Mouse (Mus musculus) cerebellum, postnatal 4 days (tissue): ENCODE measurements around the gene Sp4.

Source experiments
- DNase-seq, 2 experiments: peaks; one replicate each; pipeline ENCODE4 v3.0.0; 2022; ENCODE audit warnings: low spot score in 2 of 2, mixed read lengths in 1 of 2

The Sp4 gene

DNA sequence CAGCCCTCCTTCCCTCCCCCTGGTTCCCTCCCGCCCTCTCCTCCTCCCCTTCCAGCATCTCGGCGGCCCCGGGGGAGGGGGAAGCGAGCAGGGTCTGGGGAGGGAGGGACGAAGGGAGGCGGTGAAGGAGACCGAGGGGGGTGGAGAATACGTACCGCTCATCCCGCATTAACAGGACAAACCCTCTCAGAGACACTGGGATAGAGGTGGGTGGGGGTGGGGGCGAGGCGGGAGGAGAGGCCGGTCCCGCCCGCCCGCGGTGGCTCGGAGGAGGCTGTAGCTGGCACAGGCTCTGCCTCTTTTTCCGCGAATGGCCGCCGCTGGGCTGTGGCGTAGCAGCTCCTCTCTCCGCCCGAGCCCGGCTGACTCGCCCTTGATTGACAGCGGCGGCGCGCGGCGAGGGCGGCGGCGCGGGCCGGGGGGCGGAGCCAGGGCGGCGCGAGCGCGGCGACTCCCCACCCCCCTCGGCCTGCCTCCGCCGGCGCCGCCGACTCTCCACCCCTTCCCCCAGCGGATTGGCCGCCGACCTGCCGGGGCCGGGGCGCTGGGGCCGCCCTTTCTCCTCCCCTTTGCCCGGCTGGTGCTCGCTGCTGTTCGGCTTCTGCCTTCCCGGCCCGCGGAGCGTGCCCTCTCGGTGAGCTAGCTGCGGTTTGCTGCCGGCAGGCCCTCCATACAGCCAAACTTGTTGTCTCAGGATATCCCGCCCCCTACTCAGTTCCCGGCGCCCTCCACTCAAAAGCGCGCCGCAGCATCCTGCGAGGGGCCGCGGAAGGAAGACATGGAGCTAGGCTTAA lies at the start of gene Sp4:
TSS of gene Sp4 (minus strand) at position 369 of the 794 bp plus-strand sequence.
- DNase-seq, result peak; percentile 84 to 90

DNA sequence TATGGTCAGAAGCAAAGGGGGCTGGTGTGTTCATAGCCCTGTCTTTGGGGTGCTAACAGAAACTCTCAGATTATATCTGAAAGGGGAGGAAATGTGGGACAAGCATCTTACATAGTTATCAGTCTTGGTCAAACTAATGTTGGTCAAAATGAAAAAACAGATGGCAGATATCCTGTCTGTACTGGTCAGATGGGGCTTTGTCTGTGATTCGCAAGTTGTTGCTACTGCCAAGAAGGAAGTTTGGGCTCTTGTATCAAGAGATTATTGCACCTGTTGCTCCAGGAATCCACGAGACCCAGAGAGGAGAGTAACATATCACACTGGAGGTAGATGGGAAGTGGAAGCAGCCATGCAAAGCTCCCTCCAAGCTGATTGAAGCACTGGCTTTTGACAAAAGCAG lies 37.9 kb upstream of the Sp4 start:
- DNase-seq, result no peak

DNA sequence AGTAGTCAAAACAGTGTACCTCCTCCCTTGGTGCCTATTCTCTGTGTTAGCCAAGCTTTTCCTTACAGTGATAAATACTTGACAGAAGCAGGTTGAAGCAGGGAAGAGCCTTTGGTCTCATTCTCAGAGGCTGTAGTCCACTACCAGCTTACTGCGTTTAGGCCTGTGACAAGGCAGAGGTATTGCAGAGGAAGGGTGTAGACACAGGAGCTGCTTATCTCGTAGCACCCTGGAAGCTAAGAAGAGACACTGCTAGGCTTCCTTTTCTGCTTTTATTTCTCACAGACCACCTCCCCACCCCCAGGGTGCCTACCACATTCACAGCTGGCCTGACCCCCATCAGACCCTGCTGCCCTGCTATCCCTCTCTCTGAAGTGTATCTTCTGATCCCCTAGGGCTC lies 37.0 kb upstream of the Sp4 start:
- DNase-seq, result no peak

DNA sequence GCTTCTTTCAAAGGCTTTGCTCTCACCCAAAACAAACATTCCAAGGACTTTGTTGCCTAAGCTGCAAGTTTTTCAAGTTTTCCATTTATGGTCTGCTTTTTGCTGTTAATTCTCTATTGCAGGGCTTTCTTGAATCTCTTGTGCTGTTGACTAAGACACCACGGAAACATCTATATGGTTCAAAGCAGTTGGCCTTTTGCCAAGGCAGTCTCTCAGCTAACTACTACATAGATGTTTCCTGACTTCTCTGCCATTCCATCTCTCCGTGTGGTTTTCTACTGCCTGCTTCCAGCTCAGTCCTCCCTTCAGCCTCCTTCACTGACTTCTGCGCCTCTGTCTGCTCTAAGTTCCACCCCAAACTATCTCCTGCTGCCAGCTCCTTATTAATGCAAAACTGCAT lies 36.1 kb upstream of the Sp4 start:
- no peak for DNase-seq

DNA sequence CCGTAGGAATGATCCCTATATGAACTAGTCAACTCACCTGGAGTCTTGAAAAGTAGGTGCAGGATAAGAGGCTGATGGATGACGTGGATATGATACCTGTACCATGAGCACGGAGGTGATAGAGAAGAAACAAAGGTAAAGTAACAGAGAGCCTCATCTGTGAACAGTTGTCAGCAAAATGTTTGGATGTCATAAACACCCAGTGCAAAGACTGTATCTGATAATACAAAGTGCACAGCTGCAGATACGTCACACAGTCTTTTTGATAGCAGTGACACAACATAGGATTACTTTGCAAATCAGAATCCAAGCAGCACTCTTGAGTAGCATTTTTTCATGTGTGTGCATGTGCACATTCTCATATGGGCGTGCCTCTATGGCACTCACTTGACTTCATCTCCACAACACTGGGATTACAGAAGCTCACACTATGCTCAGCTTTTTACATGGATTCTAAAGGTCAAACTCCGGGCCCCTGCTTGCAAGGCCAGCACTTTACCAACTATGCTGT lies 27.6 kb upstream of the Sp4 start:
- no peak for DNase-seq

DNA sequence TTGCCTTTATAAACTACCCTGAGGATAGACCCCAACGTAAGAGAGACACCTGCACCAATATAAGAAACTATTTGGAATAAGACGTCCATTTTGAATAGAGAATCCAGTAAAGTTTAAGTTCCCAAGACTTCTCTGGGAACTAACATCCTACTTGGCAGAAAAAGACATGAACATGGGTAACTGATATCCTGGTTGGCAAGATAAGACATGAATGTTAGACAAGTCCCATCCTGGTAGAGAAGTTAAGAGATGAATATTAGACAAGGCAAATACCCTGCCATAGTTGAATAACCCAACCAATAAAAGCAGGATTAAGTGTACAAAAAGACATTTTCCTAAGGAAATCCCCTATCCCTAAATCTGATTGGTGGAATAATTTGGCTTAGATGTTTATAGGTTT lies 26.3 kb upstream of the Sp4 start:
- DNase-seq, result no peak

DNA sequence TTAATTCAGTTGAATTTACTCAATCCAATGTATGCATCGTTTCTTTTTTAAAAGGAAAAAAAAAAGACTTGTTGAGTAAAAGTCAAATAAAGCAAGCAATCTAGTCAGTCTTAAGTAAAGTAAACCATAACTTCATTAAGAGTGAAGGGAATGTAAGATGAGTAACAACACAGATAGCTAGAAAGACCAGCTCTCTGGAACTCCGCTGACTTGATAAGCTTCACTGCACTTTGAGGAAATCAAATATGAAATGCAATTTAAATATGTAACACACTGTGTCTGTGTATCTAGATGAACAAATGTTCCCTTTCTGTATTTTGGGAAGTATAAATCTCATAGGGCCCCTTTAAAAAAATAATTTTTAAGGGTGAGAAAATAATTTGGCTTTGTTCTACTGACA lies 24.9 kb upstream of the Sp4 start:
- no peak for DNase-seq

DNA sequence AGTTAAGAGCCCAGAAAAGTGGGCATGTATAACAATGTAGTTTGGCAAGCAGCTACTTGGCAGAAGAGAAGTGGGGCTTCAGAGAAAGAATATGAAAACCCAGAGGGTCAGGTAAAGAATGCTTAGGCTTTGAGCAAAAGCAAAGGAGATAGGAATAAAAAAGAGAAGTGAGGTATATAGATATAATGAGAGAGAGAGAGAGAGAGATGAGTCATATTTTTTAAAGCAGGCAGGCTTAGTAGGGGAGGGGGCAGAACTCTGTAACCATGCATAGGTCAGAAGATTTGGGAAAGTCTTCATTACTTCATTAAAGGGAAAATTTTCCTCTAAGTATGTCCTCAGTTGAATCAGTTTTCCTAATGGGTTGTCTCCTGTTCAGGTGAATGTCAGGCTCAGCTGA lies 18.8 kb upstream of the Sp4 start:
- no peak for DNase-seq

DNA sequence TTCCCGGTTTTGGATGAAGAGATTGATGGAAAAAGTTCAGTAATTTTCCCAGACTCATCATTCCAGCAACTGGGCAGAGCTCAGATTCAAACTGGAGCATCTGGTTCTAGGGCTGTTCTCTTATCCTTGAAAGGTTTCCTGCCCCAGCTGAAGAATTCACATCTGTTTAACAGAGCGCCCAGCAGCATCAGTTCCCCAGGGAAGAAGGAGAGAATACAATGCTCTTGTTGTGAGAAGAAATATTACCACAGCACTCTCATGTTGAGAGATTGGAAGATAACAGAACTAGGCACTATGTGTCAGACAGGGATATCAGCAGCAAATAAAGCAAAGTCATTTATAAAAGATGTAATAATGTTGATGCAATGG lies 13.2 kb upstream of the Sp4 start:
- no peak for DNase-seq

DNA sequence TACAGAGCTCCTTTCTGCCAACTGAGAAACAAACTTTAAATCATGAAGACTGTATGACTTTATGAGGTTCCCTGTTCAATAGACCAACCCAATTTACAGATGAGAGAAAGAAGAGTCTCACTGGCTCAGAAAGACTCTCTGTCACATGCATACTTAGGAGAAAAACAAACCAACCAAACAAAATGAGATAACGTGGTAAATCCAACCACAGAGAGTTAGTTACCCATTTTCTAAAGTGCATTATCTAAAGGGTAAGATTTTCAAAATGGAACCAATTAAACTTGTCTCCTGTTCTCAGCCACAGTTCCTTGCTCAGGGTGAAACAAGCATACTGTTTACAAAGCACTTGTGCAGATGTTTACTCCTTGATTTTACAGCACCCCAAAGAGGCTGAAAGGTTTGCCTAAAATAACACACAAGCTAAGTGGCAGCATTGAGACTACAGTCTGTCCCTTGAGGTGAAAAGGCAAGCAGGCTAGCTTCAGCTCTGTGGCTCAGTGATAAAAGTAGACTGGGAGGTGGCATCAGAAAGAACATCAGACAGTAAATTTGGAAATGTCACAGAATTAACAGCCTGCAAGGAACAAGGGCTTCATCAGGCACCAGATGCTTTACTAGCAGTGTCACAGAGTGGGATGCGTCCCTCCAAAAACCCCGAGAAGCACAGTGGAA lies 12.7 kb upstream of the Sp4 start:
- DNase-seq, result no peak

DNA sequence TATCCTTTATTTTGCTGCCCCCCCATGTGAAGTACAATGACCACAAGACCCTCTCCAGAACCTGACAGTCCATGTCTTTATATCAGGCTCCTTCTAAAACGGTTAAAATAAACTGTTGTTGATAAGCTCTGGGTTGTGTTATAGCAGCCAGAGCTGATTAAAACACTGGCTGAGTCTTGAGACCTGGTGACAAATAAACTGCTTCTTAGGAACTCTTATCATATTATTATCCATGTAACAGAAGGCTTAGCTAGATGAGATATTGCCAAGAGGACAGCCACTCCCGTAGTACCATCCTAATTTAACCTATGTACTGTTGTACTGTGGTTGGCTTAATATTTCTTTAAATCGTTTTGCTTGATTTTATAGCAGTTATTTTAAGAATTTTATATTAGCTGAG lies 2.3 kb upstream of the Sp4 start:
- DNase-seq, result no peak

DNA sequence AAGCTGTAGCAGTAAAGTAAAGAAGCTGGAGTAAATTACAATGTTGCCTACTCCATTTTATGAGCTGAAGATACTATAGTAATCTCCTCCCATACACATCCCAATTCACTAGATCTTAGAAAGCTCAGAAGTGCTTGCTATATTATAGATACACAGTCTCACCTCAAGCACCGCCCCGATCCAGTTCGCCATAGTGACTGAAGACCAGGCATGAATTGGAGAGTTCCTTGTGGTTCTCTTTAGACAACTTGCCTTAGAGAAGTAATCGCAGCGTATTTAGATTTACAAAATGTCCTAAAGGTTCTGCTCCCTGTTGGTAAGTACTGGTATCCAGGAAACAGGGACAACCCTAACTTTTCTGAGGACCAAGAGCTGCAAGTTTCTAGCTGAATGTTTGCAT lies 1.8 kb upstream of the Sp4 start:
- DNase-seq, result no peak

DNA sequence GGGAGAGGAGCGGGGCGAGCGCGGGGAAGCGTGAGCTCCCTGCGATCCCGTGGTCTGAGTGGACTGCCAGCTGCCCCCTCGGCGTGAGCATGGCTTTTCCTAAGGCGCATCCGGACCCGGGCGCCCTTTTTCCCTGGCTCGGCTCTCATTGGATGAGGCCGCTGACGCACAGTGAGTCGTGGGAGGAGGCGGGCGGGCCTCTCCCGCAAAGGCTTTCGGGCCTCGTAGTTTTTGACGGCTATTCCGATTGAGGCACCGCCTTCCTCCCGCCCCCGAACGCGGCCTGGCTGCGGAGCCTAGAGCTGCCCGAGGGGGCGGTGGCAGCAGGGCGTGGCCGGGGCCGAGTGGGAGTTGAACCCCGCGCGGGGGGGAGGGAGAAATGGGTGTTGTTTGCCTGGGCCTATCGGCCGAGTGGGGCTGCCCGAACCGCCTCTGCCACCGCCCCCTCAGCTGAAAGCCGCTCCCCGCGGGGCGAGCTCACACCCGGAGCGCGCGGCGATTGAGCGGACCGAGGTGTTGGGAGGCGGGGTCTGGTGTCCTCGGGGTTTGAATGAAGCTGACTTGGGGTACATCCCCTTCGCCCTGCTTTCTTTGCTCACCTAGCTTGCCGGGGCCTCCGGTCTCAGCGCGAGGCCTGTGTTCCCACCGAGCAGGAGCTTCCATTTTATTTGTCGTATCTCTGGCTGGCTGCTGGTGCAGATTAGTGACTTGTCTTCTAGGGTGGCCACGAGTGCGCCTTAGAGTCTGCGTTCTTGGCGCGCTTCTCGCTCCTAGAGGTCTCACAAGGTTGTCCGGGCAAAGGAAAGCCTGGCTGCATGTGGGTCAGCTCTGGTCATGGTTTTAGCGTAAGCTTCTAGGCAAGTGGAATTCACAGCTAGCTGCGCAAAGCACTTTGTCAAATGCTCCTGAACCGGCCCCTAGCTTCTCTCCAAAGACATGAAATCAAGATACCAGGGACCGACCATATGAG lies 911 bp upstream of the Sp4 start:
- peak; percentile 96 to 97 for DNase-seq

DNA sequence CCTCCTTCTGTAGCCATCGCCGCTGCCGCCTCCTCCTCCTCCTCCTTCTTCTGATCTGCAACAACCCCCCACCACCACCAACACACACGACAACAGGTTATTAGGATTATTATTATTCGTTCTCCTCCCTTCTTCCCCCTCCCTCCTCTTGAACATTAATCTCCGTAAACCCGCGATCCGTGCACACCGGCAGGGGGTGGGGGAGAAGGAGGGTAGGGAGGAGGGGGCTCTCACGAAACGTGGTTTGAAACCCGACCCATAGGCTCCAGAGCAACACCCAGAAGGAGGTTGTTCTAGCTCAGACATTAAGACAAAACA lies 527 bp downstream of the Sp4 start:
- no peak for DNase-seq

DNA sequence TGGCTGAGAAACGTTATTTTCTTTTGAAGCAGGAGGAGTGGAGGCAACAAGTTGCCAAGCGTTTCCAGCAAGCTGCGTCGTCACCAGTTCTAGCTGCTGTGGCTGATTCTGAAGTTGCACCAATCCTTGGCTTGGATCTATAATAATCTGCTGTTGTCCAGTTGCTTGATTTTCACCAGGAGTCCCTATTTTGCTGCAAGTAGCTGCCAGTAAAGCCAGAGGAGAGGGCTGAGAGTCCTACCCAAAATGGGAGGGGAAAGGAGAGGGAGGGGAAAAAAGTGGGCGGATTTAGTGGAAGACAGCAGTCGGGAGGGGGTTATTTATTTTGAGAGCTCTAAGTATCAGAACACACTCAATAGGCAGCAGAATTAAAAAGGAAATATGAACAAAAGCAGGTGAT lies 1.3 kb downstream of the Sp4 start:
- peak in 1 of 2 experiments; percentile 1 for DNase-seq

DNA sequence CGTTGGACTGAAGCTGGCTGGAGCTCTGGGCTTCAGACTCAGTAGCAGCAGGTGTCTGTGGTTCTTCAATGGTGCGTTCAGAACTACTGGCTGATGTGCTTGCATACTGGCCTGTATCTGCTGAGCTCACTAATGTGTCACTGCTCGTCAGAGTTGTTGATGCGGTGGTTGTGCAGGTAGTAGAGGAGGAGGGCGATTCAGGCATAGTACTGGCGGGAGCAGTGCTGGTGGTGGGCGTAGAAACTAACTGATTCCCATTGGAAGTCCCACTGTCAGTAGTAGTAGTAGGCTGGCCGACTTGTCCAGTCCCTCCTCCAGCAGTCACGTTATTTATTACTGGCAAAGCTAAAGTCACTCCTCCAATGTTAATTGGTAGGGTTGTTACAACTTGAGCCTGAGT lies 2.1 kb downstream of the Sp4 start:
- peak in 1 of 2 experiments; percentile 2 for DNase-seq

DNA sequence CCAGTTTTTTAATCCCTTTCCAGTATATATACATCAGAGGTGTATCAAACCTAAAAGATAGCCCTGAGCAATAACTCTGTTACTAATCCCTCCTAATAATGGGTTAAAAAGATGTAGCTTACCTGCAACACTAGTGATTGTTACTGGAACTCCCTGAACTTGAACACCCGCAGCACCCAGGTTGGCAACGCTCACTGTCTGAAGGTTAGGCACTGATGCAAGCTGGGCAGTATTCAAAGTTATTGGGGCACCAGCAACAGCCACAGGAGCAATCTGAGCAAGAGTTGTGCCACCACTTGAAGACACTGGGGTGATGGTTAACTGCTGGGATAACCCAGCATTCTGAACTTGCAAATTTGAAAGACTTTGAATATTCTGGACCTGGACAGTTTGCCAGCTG lies 2.7 kb downstream of the Sp4 start:
- no peak for DNase-seq

DNA sequence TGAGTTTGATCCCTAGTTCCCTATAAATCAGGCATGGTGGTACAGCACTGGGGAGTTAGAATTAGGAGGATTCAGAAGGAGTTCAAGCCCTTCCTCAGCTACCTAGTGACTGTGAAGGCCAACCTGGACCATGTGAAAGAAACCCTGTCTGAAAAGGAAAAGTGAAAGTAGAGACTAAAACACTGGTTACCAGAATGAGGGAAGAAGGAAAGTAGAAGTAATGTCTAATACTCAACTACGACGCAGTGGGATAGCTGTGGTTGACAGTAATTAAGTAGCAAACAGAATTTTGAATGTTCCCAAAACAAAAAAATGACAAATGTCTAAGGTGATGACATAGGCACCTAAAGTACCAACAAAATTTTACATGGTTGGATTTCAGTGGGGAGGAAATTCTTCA lies 5.0 kb downstream of the Sp4 start:
- no peak for DNase-seq

DNA sequence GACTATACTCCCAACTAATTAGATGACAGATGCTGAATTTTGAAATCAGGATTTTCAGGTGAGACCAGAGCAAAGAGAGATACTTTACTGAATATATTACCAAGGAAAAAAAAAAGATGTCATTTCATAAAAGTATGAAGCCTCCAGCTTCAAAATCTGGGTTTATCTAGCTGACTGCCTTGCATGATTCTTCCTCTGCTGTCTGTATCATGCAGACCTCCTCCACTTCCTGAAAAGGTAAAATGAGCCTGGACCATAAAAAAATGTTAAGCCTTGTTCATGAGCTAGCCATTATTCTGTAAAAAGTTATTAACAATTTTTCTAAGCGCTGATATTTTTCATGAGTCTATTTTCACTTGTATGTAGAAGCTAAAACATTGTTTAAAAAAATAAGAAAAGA lies 5.4 kb downstream of the Sp4 start:
- DNase-seq, result no peak

DNA sequence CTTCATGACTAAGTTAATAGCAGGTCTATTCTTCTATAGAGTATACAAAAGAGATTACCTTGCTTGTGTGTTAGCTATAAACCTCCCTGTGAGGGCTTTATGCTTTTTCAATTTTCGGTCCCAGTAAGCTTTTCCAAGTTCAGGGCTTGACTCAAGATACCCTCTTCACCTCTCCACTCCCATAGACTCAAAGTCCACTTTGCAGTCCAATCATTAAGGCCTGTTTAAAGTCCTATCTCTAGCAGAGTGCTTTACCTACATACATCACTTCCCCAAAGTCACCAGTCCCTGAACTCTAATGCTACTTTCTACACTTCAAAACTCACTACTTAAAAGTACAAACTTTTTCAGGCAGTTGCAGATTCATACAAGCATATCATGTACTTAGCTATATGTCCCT lies 12.3 kb downstream of the Sp4 start:
- no peak for DNase-seq

DNA sequence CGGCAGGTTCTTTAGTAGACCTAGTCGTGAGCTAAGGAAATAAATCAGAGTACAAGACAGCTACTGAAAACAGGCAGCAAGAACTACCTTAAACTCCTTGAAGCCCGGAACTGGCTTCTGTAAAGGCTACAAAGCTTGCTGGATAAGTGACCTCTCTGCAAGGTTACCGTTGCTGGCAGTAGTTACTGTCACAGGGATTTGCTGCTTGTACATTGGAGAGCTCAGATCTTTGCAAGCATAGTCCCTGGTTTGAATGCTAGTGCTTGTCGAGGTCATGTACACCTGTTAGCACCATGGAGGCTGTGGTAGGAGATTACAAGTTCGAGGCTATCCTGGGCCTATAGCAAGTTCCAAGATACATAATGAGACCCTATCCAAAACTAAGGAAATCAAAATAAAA lies 16.1 kb downstream of the Sp4 start:
- DNase-seq, result no peak

DNA sequence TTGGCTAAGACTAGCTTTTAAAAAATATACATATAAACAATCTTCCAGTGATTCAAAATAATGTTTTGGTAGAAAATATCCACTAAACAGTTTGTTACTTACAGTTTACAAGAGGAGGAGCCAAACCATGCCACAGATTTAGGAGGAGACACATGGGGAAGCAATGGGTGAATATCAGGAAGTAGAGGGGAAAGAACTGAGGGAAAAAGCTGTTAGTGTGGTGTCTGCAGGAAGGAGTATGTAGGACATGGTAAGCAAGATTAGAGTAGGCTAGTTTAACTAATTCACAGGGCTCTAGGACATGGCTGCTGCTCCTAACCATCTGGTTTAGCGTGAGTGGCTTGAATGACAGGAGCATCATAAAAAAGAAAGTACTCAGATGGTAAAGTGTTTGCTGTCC lies 19.3 kb downstream of the Sp4 start:
- DNase-seq, result no peak
